Mouse (Mus musculus) limb, embryonic 14.5 days (tissue): ENCODE data around the gene Gm28539. TPM values are rescaled to one million over a fixed set of nuclear protein-coding genes. Genes with fewer than 3 reads are reported as not detected.

ENCODE experiments used
- ATAC-seq: fragments of 200-750 bp; cut with Nextera tagmentation; 2 replicates; pipeline ENCODE4 v1.8.0; 2017; ENCODE audit warnings: low read depth, moderate number of reproducible peaks, moderate TSS enrichment; ENCODE audit not compliant: low FRiP score
- DNase-seq: peaks from one replicate; pipeline ENCODE4 v3.0.0-alpha.2; 2015; ENCODE audit warnings: low spot score
- H3K27ac ChIP-seq: fragments of 300-500 bp; sonication (generic); replicated peaks from 2 replicates; pipeline ENCODE4 v1.5.1; 2014; ENCODE audit warnings: low read depth, mild to moderate bottlenecking, low read length, moderate library complexity, mixed read lengths
- H3K27me3 ChIP-seq: fragments of 300-500 bp; sonication (generic); 2 replicates; pipeline ENCODE4 v1.6.1; 2014; ENCODE audit warnings: low read length, mixed read lengths; ENCODE audit not compliant: control insufficient read depth, insufficient read depth
- H3K36me3 ChIP-seq: fragments of 300-500 bp; sonication (generic); 2 replicates; pipeline ENCODE4 v1.6.1; 2014; ENCODE audit warnings: mild to moderate bottlenecking, low read length, moderate library complexity, mixed read lengths; ENCODE audit not compliant: control insufficient read depth, insufficient read depth
- H3K4me1 ChIP-seq: fragments of 300-500 bp; sonication (generic); 2 replicates; pipeline ENCODE4 v1.6.1; 2014; ENCODE audit warnings: antibody characterized with exemption, low read length, mixed read lengths; ENCODE audit not compliant: control insufficient read depth, insufficient read depth
- H3K4me2 ChIP-seq: fragments of 300-500 bp; sonication (generic); replicated peaks from 2 replicates; pipeline ENCODE4 v1.6.1; 2014; ENCODE audit warnings: low read depth, mild to moderate bottlenecking, low read length, moderate library complexity; ENCODE audit not compliant: severe bottlenecking
- H3K4me3 ChIP-seq: fragments of 300-500 bp; sonication (generic); replicated peaks from 2 replicates; pipeline ENCODE4 v1.5.1; 2014; ENCODE audit warnings: low read length
- H3K9ac ChIP-seq: fragments of 300-500 bp; sonication (generic); 2 replicates; pipeline ENCODE4 v1.6.1; 2014; ENCODE audit warnings: mild to moderate bottlenecking, low read depth, low read length, moderate library complexity; ENCODE audit not compliant: severe bottlenecking
- H3K9me3 ChIP-seq: fragments of 300-500 bp; sonication (generic); 2 replicates; pipeline ENCODE4 v1.6.1; 2016; ENCODE audit warnings: low read length; ENCODE audit not compliant: control insufficient read depth
- POLR2A ChIP-seq: fragments of 200-500 bp; IDR thresholded peaks from 2 replicates; pipeline ENCODE4 v1.8.0; 2012; ENCODE audit warnings: inconsistent platforms, mild to moderate bottlenecking, moderate library complexity, borderline replicate concordance; ENCODE audit not compliant: insufficient read depth, insufficient read length; ENCODE audit errors: extremely low read depth
- WGBS: fragments of 180-500 bp; shearing (Covaris S2); extraction: QIAGEN DNeasy Blood & Tissue Kit; methylation state at CpG from one replicate; pipeline ENCODE4 v1.1.7; 2014; 5-methylcytosine and 5-hydroxymethylcytosine counted together
- polyA plus RNA-seq, 2 experiments: library from polyadenylated mRNA; depleted of rRNA in 1 of 2; stranded (reverse) in 1 of 2; unstranded in 1 of 2; fragments of >200 nt; fragmentation: Nextera tagmentation in 1 of 2; extraction: Ambion mirVana in 1 of 2; gene quantifications; 2 replicates each; pipeline versions ENCODE4 v1.2.1 to v1.2.3; 2012 to 2014

Gm28539 gene
- polyA plus RNA-seq, 2 experiments, result 4.9 TPM; not detected in 1

DNA sequence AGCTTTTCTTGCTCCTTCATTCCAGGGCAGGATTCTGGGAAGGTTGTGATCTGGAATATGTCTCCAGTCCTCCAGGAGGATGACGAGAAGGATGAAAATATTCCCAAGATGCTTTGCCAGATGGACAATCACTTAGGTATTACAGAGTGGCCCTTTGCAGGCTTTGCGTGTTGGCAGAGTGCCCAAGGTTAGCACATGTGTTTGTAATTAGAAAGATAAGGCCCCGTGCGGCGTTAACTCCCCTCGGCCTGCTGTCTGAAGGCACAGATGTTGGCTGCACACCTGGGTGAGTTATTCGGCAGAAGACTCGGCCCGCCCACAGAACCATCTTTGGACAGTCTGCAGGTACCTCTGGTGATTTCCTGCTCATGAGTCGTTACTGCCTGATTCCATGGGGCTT is 60.0 kb downstream of the Gm28539 start:
- Histone ChIP-seq H3K4me1 (no peaks in the 10 kb centered on the region), H3K9me3 (no peaks in the 10 kb centered on the region), H3K36me3 (peaks cover 45% of the 10 kb centered on the region), H3K4me3 (no peak overlapping the region), H3K27me3 (no peaks in the 10 kb centered on the region), H3K27ac (no peak overlapping the region), H3K9ac (no peak overlapping the region), H3K4me2 (no peak overlapping the region)
- TF ChIP-seq POLR2A, result no peak
- DNase-seq, result peak; percentile 15
- 39% methylated on average over 10 of the region's 10 CpGs for WGBS
- peak; percentile 67; the same call in 1 of the 2 replicates for ATAC-seq

GRCm38 (mm10) chr16:18905648-18906047 is 69.3 kb downstream of the Gm28539 start:
- Histone ChIP-seq H3K4me1 (no peaks in the 10 kb centered on the region), H3K9me3 (no peaks in the 10 kb centered on the region), H3K27me3 (no peaks in the 10 kb centered on the region), H3K4me2 (no peak overlapping the region), H3K36me3 (peaks cover 43% of the 10 kb centered on the region), H3K4me3 (no peak overlapping the region), H3K27ac (no peak overlapping the region), H3K9ac (no peak overlapping the region)
- TF ChIP-seq POLR2A, result no peak
- WGBS, result 96% methylated on average over 1 of the region's 1 CpGs
- DNase-seq (no peak), ATAC-seq (no peak)

DNA sequence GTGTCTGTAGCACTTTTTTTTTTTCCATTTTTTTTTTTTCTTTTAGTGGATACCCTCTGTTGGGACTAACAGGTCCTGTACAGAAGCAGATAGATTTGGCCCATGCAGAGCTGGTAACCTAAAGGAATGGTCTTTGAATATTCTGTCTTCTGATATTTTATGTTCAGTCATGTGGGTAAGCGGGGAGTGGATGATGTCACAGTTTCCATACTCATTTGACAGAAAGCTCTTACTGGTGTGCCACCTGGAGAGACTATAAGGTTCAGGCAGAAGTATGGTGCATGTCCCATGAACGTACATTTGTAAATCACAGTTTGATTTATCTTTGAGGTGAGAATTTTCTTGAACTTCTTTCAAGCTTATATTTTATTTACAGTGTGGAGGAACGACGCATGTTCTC is 79.7 kb downstream of the Gm28539 start:
- no peak for ATAC-seq
- no peak for TF ChIP-seq POLR2A
- H3K36me3 ChIP-seq, result peaks cover 67% of the 10 kb centered on the region
- no peak overlapping the region for H3K9ac ChIP-seq
- 91% methylated on average over 4 of the region's 4 CpGs for WGBS
- DNase-seq, result no peak
- H3K9me3 ChIP-seq, result no peaks in the 10 kb centered on the region
- no peaks in the 10 kb centered on the region for H3K4me1 ChIP-seq
- no peak overlapping the region for H3K27ac ChIP-seq
- H3K4me3 ChIP-seq, result no peak overlapping the region
- H3K4me2 ChIP-seq, result no peak overlapping the region
- no peaks in the 10 kb centered on the region for H3K27me3 ChIP-seq

- no peak overlapping the region for H3K9ac ChIP-seq
- no peak for TF ChIP-seq POLR2A
- no peak overlapping the region for H3K4me2 ChIP-seq
- DNase-seq (no peak), ATAC-seq (no peak)
- H3K36me3 ChIP-seq, result peaks cover 87% of the 10 kb centered on the region
- H3K4me3 ChIP-seq, result no peak overlapping the region
- no peaks in the 10 kb centered on the region for H3K9me3 ChIP-seq
- H3K4me1 ChIP-seq, result no peaks in the 10 kb centered on the region
- whole genome bisulfite sequencing, result 92% methylated on average over 2 of the region's 2 CpGs
- no peaks in the 10 kb centered on the region for H3K27me3 ChIP-seq
- no peak overlapping the region for H3K27ac ChIP-seq
Observed at GRCm38 (mm10) chr16:18921771-18922170, 85.4 kb downstream of the Gm28539 start.

DNA sequence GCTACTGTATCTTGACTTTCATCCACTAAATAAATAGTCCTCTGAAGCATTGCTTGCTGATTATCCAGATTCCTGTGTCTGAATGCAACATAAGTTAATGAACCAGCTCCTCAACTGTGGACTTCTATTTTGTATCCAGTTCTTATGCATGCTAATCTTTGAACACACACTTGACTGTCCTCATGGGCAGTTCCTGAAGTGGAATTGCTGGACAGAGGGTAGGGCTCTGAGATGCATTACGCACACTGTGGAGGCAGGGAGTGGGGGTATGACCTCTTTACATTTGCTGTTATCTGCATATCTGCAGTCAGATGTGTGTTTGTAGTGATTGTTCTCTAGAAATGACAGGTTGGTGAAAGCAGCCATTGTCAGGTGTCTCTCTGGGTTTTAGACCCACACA is 91.6 kb downstream of the Gm28539 start:
- WGBS, result 97% methylated on average over 1 of the region's 1 CpGs
- H3K4me3 ChIP-seq, result no peak overlapping the region
- no peaks in the 10 kb centered on the region for H3K27me3 ChIP-seq
- H3K9me3 ChIP-seq, result no peaks in the 10 kb centered on the region
- ATAC-seq (no peak), DNase-seq (no peak)
- TF ChIP-seq POLR2A, result no peak
- H3K4me1 ChIP-seq, result no peaks in the 10 kb centered on the region
- H3K36me3 ChIP-seq, result peaks cover 57% of the 10 kb centered on the region
- no peak overlapping the region for H3K9ac ChIP-seq
- H3K27ac ChIP-seq, result no peak overlapping the region
- no peak overlapping the region for H3K4me2 ChIP-seq
